Mouse (Mus musculus): ENCODE data around the gene Stum.

GRCm38 (mm10) chr1:180517390-180518054 lies 34.2 kb upstream of the Stum start:
- no peak for TF ChIP-seq CTCF (IDR thresholded peaks at IDR 0.05; ENCODE audit: low read depth, low read length)
- no peak for TF ChIP-seq POLR2A (IDR thresholded peaks at IDR 0.05; ENCODE audit: extremely low read depth, insufficient read depth, low read length)
